Mouse (Mus musculus) CH12.LX (cell line): Measurements from ENCODE around the gene Myrfl.

Experiments
- BHLHE40 ChIP-seq: IDR thresholded peaks from 2 replicates; pipeline ENCODE4 v1.6.1; 2011; ENCODE audit warnings: mild to moderate bottlenecking, low read depth, low read length, improper control_type of control experiment
- CTCF ChIP-seq, 2 experiments: IDR thresholded peaks in 1 of 2; conservative IDR thresholded peaks in 1 of 2; 2 replicates each; pipeline ENCODE4 v1.5.1; 2011 to 2012; ENCODE audit warnings: low read depth in 2 of 2, low read length in 2 of 2, improper control_type of control experiment in 1 of 2, inconsistent platforms in 1 of 2, mild to moderate bottlenecking in 1 of 2, moderate library complexity in 1 of 2
- ELF1 ChIP-seq: IDR thresholded peaks from 2 replicates; pipeline ENCODE4 v1.6.1; 2014; ENCODE audit warnings: low read depth, mild to moderate bottlenecking, inconsistent platforms, low read length, improper control_type of control experiment
- ETS1 ChIP-seq: conservative IDR thresholded peaks from 2 replicates; pipeline ENCODE4 v1.6.1; 2012; ENCODE audit warnings: low read depth, mild to moderate bottlenecking, inconsistent platforms, low read length, improper control_type of control experiment, moderate library complexity
- MAZ ChIP-seq: IDR thresholded peaks from 2 replicates; pipeline ENCODE4 v1.6.1; 2012; ENCODE audit warnings: low read depth, mild to moderate bottlenecking, inconsistent platforms, low read length, improper control_type of control experiment, moderate library complexity
- MYC ChIP-seq: IDR thresholded peaks from 2 replicates; pipeline ENCODE4 v1.6.1; 2011; ENCODE audit warnings: low read depth, mild to moderate bottlenecking, improper control_type of control experiment, low read length
- POLR2A ChIP-seq: IDR thresholded peaks from 2 replicates; pipeline ENCODE4 v1.6.1; 2011; ENCODE audit warnings: low read depth, mild to moderate bottlenecking, improper control_type of control experiment, low read length
- POLR2AphosphoS2 ChIP-seq: IDR thresholded peaks from 2 replicates; pipeline ENCODE4 v1.6.1; 2011; ENCODE audit warnings: low read depth, low read length, improper control_type of control experiment
- RAD21 ChIP-seq: IDR thresholded peaks from 2 replicates; pipeline ENCODE4 v1.6.1; 2011; ENCODE audit warnings: low read depth, mild to moderate bottlenecking, low read length, improper control_type of control experiment, moderate library complexity
- ZKSCAN1 ChIP-seq: IDR thresholded peaks from 2 replicates; pipeline ENCODE4 v1.6.1; 2012; ENCODE audit warnings: low read depth, inconsistent platforms, low read length, improper control_type of control experiment, borderline replicate concordance
- ZNF384 ChIP-seq: IDR thresholded peaks from 2 replicates; pipeline ENCODE4 v1.6.1; 2012; ENCODE audit warnings: low read depth, low read length, improper control_type of control experiment, inconsistent platforms

DNA sequence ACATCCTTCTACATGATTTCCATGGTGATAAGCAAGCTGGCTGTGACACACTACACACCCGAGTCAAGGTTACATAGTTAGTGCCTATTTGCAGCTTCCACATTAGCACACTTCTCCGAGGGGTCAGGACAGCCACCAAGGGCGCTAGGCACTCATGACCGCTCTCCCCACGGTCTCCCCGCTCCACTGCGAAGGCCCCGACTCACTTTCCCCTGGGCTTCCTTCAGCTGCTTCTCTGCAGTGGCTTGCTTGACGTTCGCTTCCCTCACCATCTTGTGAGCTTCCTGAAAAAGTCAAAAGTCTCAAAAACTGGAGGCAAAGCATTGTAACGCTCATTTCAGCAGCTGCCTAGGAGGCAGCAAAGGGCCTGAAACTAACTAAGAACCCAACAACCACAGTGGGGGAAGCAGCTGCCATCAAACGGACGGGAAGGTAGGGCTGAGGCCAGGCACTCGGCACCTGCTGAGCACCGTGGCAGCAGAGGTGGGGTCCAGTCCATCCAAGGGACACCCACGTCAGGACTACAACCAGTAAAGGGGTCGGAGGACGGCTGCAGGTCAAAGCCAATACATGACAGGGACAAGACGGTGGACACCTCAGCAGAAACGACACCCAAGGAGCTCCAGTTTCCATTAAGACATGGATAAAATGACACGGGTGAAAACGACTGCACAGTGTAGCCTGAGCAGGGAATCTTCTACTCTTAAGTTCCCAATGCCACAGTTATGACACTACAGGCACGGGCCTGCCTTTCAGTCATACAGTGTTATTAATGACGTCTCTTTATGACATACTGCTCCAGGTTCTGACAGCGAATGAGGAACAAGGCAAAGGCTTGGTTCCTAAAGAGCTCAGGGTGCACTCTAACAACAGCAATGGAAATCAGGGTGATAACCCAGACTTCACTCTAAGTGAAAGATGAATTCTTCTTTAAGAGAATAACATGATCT lies 22.9 kb upstream of the Myrfl start:
- no peak for TF ChIP-seq POLR2A
- TF ChIP-seq CTCF (conservative IDR thresholded peaks at IDR 0.05 in 1 of 2, IDR thresholded peaks at IDR 0.05 in 1 of 2; ENCODE audit: low read depth in 2 of 2, low read length in 2 of 2) = no peak
- no peak for TF ChIP-seq POLR2AphosphoS2
- TF ChIP-seq MAZ = no peak
- no peak for TF ChIP-seq ELF1
- no peak for TF ChIP-seq MYC
- TF ChIP-seq BHLHE40 = no peak
- TF ChIP-seq ZKSCAN1 = no peak
- no peak for TF ChIP-seq RAD21
- TF ChIP-seq ZNF384 = no peak
- no peak for TF ChIP-seq ETS1
